Mouse (Mus musculus): ENCODE data around the gene Zbtb45. TPM values are rescaled to one million over a fixed set of nuclear protein-coding genes. Genes with fewer than 3 reads are reported as not detected.
A peak's percentile ranks its signal among the peaks of the same experiment; 100 is the strongest.

The Zbtb45 gene
- total and polyA plus RNA-seq, 3 experiments = 16.8 to 36.3 TPM; not detected in 1

DNA sequence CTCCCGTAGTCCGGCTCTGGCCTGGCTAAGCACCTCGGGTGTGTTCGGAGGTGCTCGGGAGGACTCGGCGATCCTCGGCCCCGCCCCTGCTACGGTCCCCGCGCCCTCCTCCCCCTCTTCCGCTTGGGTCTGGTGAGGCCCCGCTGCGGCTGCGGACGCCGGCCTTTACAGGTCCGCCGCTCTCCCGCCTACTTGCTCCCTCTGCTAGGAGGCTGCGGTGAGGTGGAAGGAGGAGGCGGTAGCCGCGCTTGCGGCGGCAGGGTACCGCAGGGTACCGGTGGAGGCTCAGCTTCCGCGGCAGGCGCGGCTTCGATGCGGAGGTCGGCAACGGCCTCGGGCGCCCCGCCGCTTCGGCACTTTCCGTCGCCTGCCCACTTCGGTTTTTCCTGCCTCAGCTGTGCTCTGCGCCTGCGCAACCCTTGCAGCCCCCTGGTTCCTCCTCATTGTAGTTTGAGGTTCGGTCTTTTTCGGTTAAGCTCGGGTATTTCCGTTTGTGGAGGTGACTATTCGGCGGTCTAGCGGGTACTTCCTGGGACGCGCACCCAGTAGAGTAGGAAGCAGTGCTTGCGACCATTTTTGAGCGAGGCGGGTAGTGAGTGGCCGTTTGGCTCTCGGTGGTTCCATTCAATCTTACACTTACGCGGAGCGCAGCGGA is 28.2 kb upstream of the Zbtb45 start, which contains the start of gene Ube2m (continued):
- TF ChIP-seq NELFE (IDR thresholded peaks at IDR 0.05; ENCODE audit: low read depth, low read length) = peak; percentile 90
- peak; percentile 60 for TF ChIP-seq KAT2A (conservative IDR thresholded peaks at IDR 0.05; ENCODE audit: low read depth, low read length)
- TF ChIP-seq MAX (IDR thresholded peaks at IDR 0.05; ENCODE audit: low read length) = peak; percentile 67; the same call in 1 of the 2 replicates

DNA sequence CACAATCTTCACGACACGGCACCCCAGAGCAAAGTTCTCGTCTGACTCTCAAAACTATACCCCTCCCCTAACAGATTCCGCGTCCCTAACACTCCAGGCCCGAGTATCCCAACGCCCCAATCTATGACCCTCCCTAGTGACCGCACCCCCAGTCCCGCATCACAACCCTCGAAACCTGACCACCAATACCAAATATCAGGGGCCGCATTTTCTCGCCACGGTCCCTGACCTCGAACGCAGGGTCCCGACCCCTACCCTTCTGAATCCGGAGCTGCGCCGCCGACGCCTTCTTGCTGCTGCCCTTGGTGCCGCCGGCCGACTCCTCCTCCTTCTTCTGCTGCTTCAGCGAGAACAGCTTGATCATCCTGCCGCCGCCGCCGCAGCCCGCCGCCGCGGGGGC is 27.5 kb upstream of the Zbtb45 start:
- Histone ChIP-seq H3K4me1 (ENCODE audit: control insufficient read depth in 1 of 2, insufficient read depth in 2 of 2, low read length in 2 of 2) (peaks cover 5 to 28% of the 10 kb centered on the region in 2 experiments; a peak in 3 of 4 replicates), H3K9me3 (replicated peaks; ENCODE audit: insufficient read depth, low read length) (no peaks in the 10 kb centered on the region), H3K27ac (ENCODE audit: control insufficient read depth, low read depth, low read length) (peak overlapping the region; percentile 71), H3K36me3 (ENCODE audit: control insufficient read depth in 1 of 2, insufficient read depth in 2 of 2, low read length in 2 of 2) (peaks cover 0 to 14% of the 10 kb centered on the region in 2 experiments; a peak in 2 of 4 replicates), H3K27me3 (ENCODE audit: control insufficient read depth in 1 of 2, insufficient read depth in 2 of 2, low read length in 2 of 2) (no peaks in the 10 kb centered on the region), H3K79me2 (ENCODE audit: control insufficient read depth, insufficient read depth, low read length, poor library complexity) (peaks cover 25% of the 10 kb centered on the region), H3K4me3 (ENCODE audit: control insufficient read depth in 1 of 2, insufficient read depth in 1 of 2, low read depth in 2 of 2, low read length in 2 of 2) (peak overlapping the region; percentile 95 to 97), H3K9ac (ENCODE audit: control insufficient read depth, low read depth, low read length, poor library complexity, severe bottlenecking) (peak overlapping the region; percentile 98)
- TF ChIP-seq SIN3A (IDR thresholded peaks at IDR 0.05; ENCODE audit: low read length) (peak; percentile 12; the same call in 1 of the 2 replicates), JUND (IDR thresholded peaks at IDR 0.05; ENCODE audit: low read depth, low read length) (no peak)
- no peak for DNase-seq (ENCODE audit: low read depth, low spot score)

DNA sequence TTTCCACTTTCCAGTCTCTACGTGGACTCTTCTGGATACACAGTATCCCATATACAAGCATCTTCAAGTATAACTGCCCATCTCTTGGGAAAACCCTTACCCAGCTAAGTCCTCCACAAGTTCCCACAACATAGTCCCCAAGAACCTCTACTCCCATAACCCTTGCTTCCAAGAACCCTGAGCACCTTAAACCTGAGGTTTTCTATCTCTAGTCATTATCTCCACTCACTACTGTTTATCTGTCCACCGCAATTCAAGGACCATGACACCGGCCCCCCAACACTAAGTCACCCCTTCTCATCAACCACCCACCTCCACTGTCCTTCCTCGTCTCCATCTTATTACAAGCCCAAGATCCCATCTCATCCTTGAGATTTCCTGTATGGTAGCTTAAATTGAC is 27.0 kb upstream of the Zbtb45 start:
- peaks cover 0 to 14% of the 10 kb centered on the region in 2 experiments; a peak in 2 of 4 replicates for H3K36me3 ChIP-seq (ENCODE audit: control insufficient read depth in 1 of 2, insufficient read depth in 2 of 2, low read length in 2 of 2)
- peak; percentile 41 for DNase-seq (ENCODE audit: low read depth, low spot score)
- peaks cover 25% of the 10 kb centered on the region for H3K79me2 ChIP-seq (ENCODE audit: control insufficient read depth, insufficient read depth, low read length, poor library complexity)
- H3K9me3 ChIP-seq (replicated peaks; ENCODE audit: insufficient read depth, low read length) = no peaks in the 10 kb centered on the region
- H3K27me3 ChIP-seq (ENCODE audit: control insufficient read depth in 1 of 2, insufficient read depth in 2 of 2, low read length in 2 of 2) = no peaks in the 10 kb centered on the region
- peak overlapping the region; percentile 71 for H3K27ac ChIP-seq (ENCODE audit: control insufficient read depth, low read depth, low read length)
- H3K9ac ChIP-seq (ENCODE audit: control insufficient read depth, low read depth, low read length, poor library complexity, severe bottlenecking) = peak overlapping the region; percentile 98
- peaks cover 5 to 30% of the 10 kb centered on the region in 2 experiments; a peak in 3 of 4 replicates for H3K4me1 ChIP-seq (ENCODE audit: control insufficient read depth in 1 of 2, insufficient read depth in 2 of 2, low read length in 2 of 2)
- no peak for TF ChIP-seq RCOR1 (IDR thresholded peaks at IDR 0.05; ENCODE audit: low read depth, low read length)
- TF ChIP-seq NRF1 (IDR thresholded peaks at IDR 0.05; ENCODE audit: insufficient read depth, low read depth, low read length, poor library complexity, severe bottlenecking) = no peak
- 0 out of 2 replicates have a peak, but pooled peaks have one; percentile 27 for TF ChIP-seq MXI1 (IDR thresholded peaks at IDR 0.05; ENCODE audit: low read depth, low read length)
- TF ChIP-seq GATA1 (IDR thresholded peaks at IDR 0.05; ENCODE audit: low read depth, low read length) = peak; percentile 37; the same call in 1 of the 2 replicates
- TF ChIP-seq GABPA (IDR thresholded peaks at IDR 0.05; ENCODE audit: low read depth, low read length) = no peak
- H3K4me3 ChIP-seq (ENCODE audit: control insufficient read depth in 1 of 2, insufficient read depth in 1 of 2, low read depth in 2 of 2, low read length in 2 of 2) = peak overlapping the region; percentile 95 to 97
